Comparison of ENCODE assay signal across 15 mouse cellular contexts in genomic region chr8:12988722-12989430, GRCm38 (mm10). TPM values are rescaled to one million over a fixed set of nuclear protein-coding genes. Genes with fewer than 3 reads are reported as not detected.
DNase-seq lines count a peak whose midpoint lies in the region; ATAC-seq and TF ChIP-seq lines count a peak whose summit lies in the region.
"Had no signal": no experiment of that assay in that cellular context is flagged by ENCODE, and none has a peak within 500 bp of the region (broad histone marks: within the 10 kb centered on the region; RNA-seq: fewer than 3 reads in every experiment).

No protein-coding gene starts in this region.

- H3K27me3 ChIP-seq in embryonic facial prominence, embryonic 12.5 days: no peaks in the 10 kb centered on the region
- no peaks in the 10 kb centered on the region for H3K27me3 ChIP-seq in embryonic facial prominence, embryonic 10.5 days (replicated peaks; ENCODE audit: low read depth, poor library complexity, severe bottlenecking)
- H3K27me3 ChIP-seq in MEL (ENCODE audit: control insufficient read depth in 1 of 2, insufficient read depth in 2 of 2, low read length in 2 of 2): no peaks in the 10 kb centered on the region; a peak in 1 of 4 replicates
- H3K27me3 ChIP-seq: embryonic facial prominence, embryonic 13.5 days; lung, embryonic 15.5 days had no signal

- WGBS in embryonic facial prominence, embryonic 12.5 days: 78% methylated on average over 13 of the region's 13 CpGs
- WGBS in embryonic facial prominence, embryonic 10.5 days: 79% methylated on average over 13 of the region's 13 CpGs
- 70% methylated on average over 13 of the region's 13 CpGs for WGBS in lung, adult 2 months

- 0 out of 2 replicates have a peak, but pooled peaks have one; percentile 13 for ATAC-seq in embryonic facial prominence, embryonic 12.5 days (ENCODE audit: insufficient number of reproducible peaks, insufficient read depth, low FRiP score, low TSS enrichment)
- 0 out of 2 replicates have a peak, but pooled peaks have one; percentile 34 for ATAC-seq in common myeloid progenitor, adult 5-6 weeks (replicated peaks; ENCODE audit: low read depth, poor library complexity, severe bottlenecking)
- no peak for ATAC-seq in erythroblast, adult 5-6 weeks (replicated peaks; ENCODE audit: low FRiP score, poor library complexity, severe bottlenecking)

- H3K9ac ChIP-seq in embryonic facial prominence, embryonic 12.5 days: no peak overlapping the region
- no peak overlapping the region for H3K9ac ChIP-seq in MEL (ENCODE audit: control insufficient read depth, low read depth, low read length, poor library complexity, severe bottlenecking)
- H3K9ac ChIP-seq: embryonic facial prominence, embryonic 13.5 days; lung, embryonic 15.5 days had no signal

- no peak for TF ChIP-seq POLR2A in lung, adult 2 months (IDR thresholded peaks at IDR 0.05; ENCODE audit: borderline replicate concordance, extremely low read depth, low read depth, low read length)
- TF ChIP-seq POLR2A in MEL (IDR thresholded peaks at IDR 0.05; ENCODE audit: control insufficient read depth in 1 of 2, insufficient read depth in 1 of 2, low read depth in 1 of 2, low read length in 2 of 2, poor library complexity in 1 of 2): no peak

- H3K9me3 ChIP-seq in embryonic facial prominence, embryonic 12.5 days: no peaks in the 10 kb centered on the region
- no peaks in the 10 kb centered on the region for H3K9me3 ChIP-seq in embryonic facial prominence, embryonic 10.5 days
- H3K9me3 ChIP-seq in MEL (replicated peaks; ENCODE audit: insufficient read depth, low read length): no peaks in the 10 kb centered on the region
- H3K9me3 ChIP-seq: embryonic facial prominence, embryonic 13.5 days; lung, embryonic 15.5 days had no signal

- H3K36me3 ChIP-seq in embryonic facial prominence, embryonic 12.5 days: 0 out of 2 replicates have a peak, but pooled peaks cover 6% of the 10 kb centered on the region
- peaks cover 5% of the 10 kb centered on the region; the same call in 1 of the 2 replicates for H3K36me3 ChIP-seq in embryonic facial prominence, embryonic 10.5 days (replicated peaks)
- no peaks in the 10 kb centered on the region for H3K36me3 ChIP-seq in MEL (ENCODE audit: control insufficient read depth in 1 of 2, insufficient read depth in 2 of 2, low read length in 2 of 2)
- H3K36me3 ChIP-seq: lung, embryonic 15.5 days had no signal

- peak; percentile 43 for TF ChIP-seq CTCF in lung, adult 2 months (IDR thresholded peaks at IDR 0.05; ENCODE audit: insufficient read depth, low read length)
- TF ChIP-seq CTCF in MEL (IDR thresholded peaks at IDR 0.05 in 2 of 3, conservative IDR thresholded peaks at IDR 0.05 in 1 of 3; ENCODE audit: control insufficient read depth in 1 of 3, insufficient read depth in 1 of 3, low read depth in 2 of 3, low read length in 3 of 3, poor library complexity in 1 of 3, severe bottlenecking in 1 of 3): peak in 2 of 3 experiments; percentile 48 to 52; a peak in 4 of 6 replicates

- DNase-seq in embryonic facial prominence, embryonic 10.5 days (ENCODE audit: low spot score): no peak
- no peak for DNase-seq in lung, adult 2 months
- no peak for DNase-seq in lung, postnatal 4 days
- no peak for DNase-seq in MEL (ENCODE audit: low read depth, low spot score)
- no peak for DNase-seq in MN1 (ENCODE audit: low spot score)
- DNase-seq: adrenal gland, adult 2 months; kidney, adult 18-20 months; layer of hippocampus, postnatal 36 days had no signal

- no peaks in the 10 kb centered on the region for H3K4me1 ChIP-seq in embryonic facial prominence, embryonic 12.5 days
- H3K4me1 ChIP-seq in embryonic facial prominence, embryonic 10.5 days: peaks cover 9% of the 10 kb centered on the region
- no peaks in the 10 kb centered on the region for H3K4me1 ChIP-seq in lung, adult 2 months (ENCODE audit: control insufficient read depth, insufficient read depth, low read length)
- no peaks in the 10 kb centered on the region for H3K4me1 ChIP-seq in MEL (ENCODE audit: control insufficient read depth in 1 of 2, insufficient read depth in 2 of 2, low read length in 2 of 2)
- H3K4me1 ChIP-seq: embryonic facial prominence, embryonic 13.5 days; lung, embryonic 15.5 days had no signal

- TF ChIP-seq EP300 in MEL (IDR thresholded peaks at IDR 0.05; ENCODE audit: low read depth in 1 of 2, low read length in 2 of 2): no peak

- TF ChIP-seq RAD21 in MEL (IDR thresholded peaks at IDR 0.05; ENCODE audit: low read depth, low read length): peak; percentile 41

- no peaks in the 10 kb centered on the region for H3K79me2 ChIP-seq in MEL (ENCODE audit: control insufficient read depth, insufficient read depth, low read length, poor library complexity)

- H3K4me2 ChIP-seq in embryonic facial prominence, embryonic 12.5 days (replicated peaks): no peak overlapping the region
- H3K4me2 ChIP-seq: embryonic facial prominence, embryonic 13.5 days; lung, embryonic 15.5 days had no signal

- H3K27ac ChIP-seq in embryonic facial prominence, embryonic 12.5 days: no peak overlapping the region
- H3K27ac ChIP-seq in embryonic facial prominence, embryonic 10.5 days (replicated peaks): no peak overlapping the region
- no peak overlapping the region for H3K27ac ChIP-seq in MEL (ENCODE audit: control insufficient read depth, low read depth, low read length)
- H3K27ac ChIP-seq: embryonic facial prominence, embryonic 13.5 days; lung, embryonic 15.5 days had no signal

- no peak overlapping the region for H3K4me3 ChIP-seq in embryonic facial prominence, embryonic 12.5 days
- H3K4me3 ChIP-seq in embryonic facial prominence, embryonic 10.5 days: no peak overlapping the region
- no peak overlapping the region for H3K4me3 ChIP-seq in lung, adult 2 months (replicated peaks; ENCODE audit: extremely low read depth, low read depth, low read length)
- H3K4me3 ChIP-seq in MEL (ENCODE audit: control insufficient read depth in 1 of 2, insufficient read depth in 1 of 2, low read depth in 2 of 2, low read length in 2 of 2): no peak overlapping the region
- H3K4me3 ChIP-seq: embryonic facial prominence, embryonic 13.5 days; lung, embryonic 15.5 days had no signal

TF ChIP-seq in MEL, 35 proteins besides CTCF, POLR2A, EP300 and RAD21:
- TF ChIP-seq USF1 (IDR thresholded peaks at IDR 0.05; ENCODE audit: low read depth, low read length) (no peak), ZC3H11A (IDR thresholded peaks at IDR 0.05; ENCODE audit: low read depth, low read length) (no peak; the same call in 1 of the 2 replicates), SMC3 (IDR thresholded peaks at IDR 0.05; ENCODE audit: low read depth, low read length) (peak; percentile 54)

RNA-seq across cellular contexts. Expression of gene F7, which starts 37.0 kb away (rescaled TPM):
- polyA plus RNA-seq in embryonic facial prominence, embryonic 12.5 days (2016; fragmentation: Nextera tagmentation; extraction: Ambion mirVana): not detected in 2 replicates
- polyA plus RNA-seq in embryonic facial prominence, embryonic 10.5 days (2016; fragmentation: Nextera tagmentation; extraction: Ambion mirVana): 0.13 and 0.15 TPM in 2 replicates
- 8.5 and 27.2 TPM in 2 replicates for polyA plus RNA-seq in lung, adult 2 months (2012; rRNA removed)
- not detected in 2 replicates for total RNA-seq in MEL (2012; rRNA removed)
- polyA plus RNA-seq in MEL (2012; ENCODE audit: insufficient read depth in 1 of 2, insufficient read length in 2 of 2, low read depth in 1 of 2, low replicate concordance in 2 of 2, missing spikeins in 1 of 2): not detected
- not detected in 2 replicates for total RNA-seq in common myeloid progenitor, adult 5-6 weeks (2017)
- not detected in 2 replicates for total RNA-seq in erythroblast, adult 5-6 weeks (2015; ENCODE audit: low replicate concordance)
- not detected in 2 replicates for total RNA-seq in erythroblast, adult 5-6 weeks (2017; ENCODE audit: low replicate concordance)
- polyA plus RNA-seq: embryonic facial prominence, embryonic 13.5 days; heart, embryonic 14.5 days; stomach, embryonic 14.5 days had no signal

RNA-seq across cellular contexts. Expression of gene F10, which starts 48.2 kb away (rescaled TPM):
- 0.37 and 0.78 TPM in 2 replicates for polyA plus RNA-seq in embryonic facial prominence, embryonic 12.5 days (2016; fragmentation: Nextera tagmentation; extraction: Ambion mirVana)
- 0.91 and 0.97 TPM in 2 replicates for polyA plus RNA-seq in embryonic facial prominence, embryonic 10.5 days (2016; fragmentation: Nextera tagmentation; extraction: Ambion mirVana)
- 6.0 and 18.5 TPM in 2 replicates for polyA plus RNA-seq in lung, adult 2 months (2012; rRNA removed)
- 0.04 TPM in 1 of 2 replicates, not detected in the other for total RNA-seq in MEL (2012; rRNA removed)
- under 1 TPM in 1 of 2 experiments, not detected in 1; 0.03 TPM for polyA plus RNA-seq in MEL (2012; ENCODE audit: insufficient read depth in 1 of 2, insufficient read length in 2 of 2, low read depth in 1 of 2, low replicate concordance in 2 of 2, missing spikeins in 1 of 2)
- 3.1 and 5.8 TPM in 2 replicates for total RNA-seq in common myeloid progenitor, adult 5-6 weeks (2017)
- 0.77 and 17.6 TPM in 2 replicates for total RNA-seq in erythroblast, adult 5-6 weeks (2015; ENCODE audit: low replicate concordance)
- 15.5 and 20.8 TPM in 2 replicates for total RNA-seq in erythroblast, adult 5-6 weeks (2017; ENCODE audit: low replicate concordance)
- total RNA-seq: layer of hippocampus, postnatal 36 days had no signal
